Mouse (Mus musculus) midbrain, embryonic 11.5 days (tissue): ENCODE data around the gene Dbi. TPM values are rescaled to one million over a fixed set of nuclear protein-coding genes. Genes with fewer than 3 reads are reported as not detected.
"Not testable (repeated sequence)": the region's sequence is repeated elsewhere in the genome, so short reads cannot be mapped to it uniquely, and the experiment has no call there.

Source experiments
- ATAC-seq: fragments of 200-750 bp; cut with Nextera tagmentation; 2 replicates; pipeline ENCODE4 v1.8.0; 2017; ENCODE audit warnings: moderate TSS enrichment, moderate library complexity; ENCODE audit not compliant: low FRiP score
- DNase-seq: peaks from one replicate; pipeline ENCODE4 v3.0.0; 2015; ENCODE audit warnings: low spot score; ENCODE audit errors: missing footprints
- H3K27ac ChIP-seq: fragments of 300-500 bp; sonication (generic); 2 replicates; pipeline ENCODE4 v1.5.1; 2014; ENCODE audit warnings: low read depth, low read length
- H3K27me3 ChIP-seq: fragments of 300-500 bp; sonication (generic); 2 replicates; pipeline ENCODE4 v1.6.1; 2014; ENCODE audit warnings: mild to moderate bottlenecking, low read length, moderate library complexity, mixed read lengths; ENCODE audit not compliant: control insufficient read depth, insufficient read depth
- H3K36me3 ChIP-seq: fragments of 300-500 bp; sonication (generic); 2 replicates; pipeline ENCODE4 v1.6.1; 2014; ENCODE audit warnings: mild to moderate bottlenecking, low read length, moderate library complexity, mixed read lengths; ENCODE audit not compliant: control insufficient read depth, insufficient read depth
- H3K4me1 ChIP-seq: fragments of 300-500 bp; sonication (generic); 2 replicates; pipeline ENCODE4 v1.6.1; 2014; ENCODE audit warnings: low read length; ENCODE audit not compliant: control insufficient read depth, insufficient read depth
- H3K4me2 ChIP-seq: fragments of 300-500 bp; sonication (generic); 2 replicates; pipeline ENCODE4 v1.6.1; 2014; ENCODE audit warnings: mild to moderate bottlenecking, moderate library complexity
- H3K4me3 ChIP-seq: fragments of 300-500 bp; sonication (generic); 2 replicates; pipeline ENCODE4 v1.5.1; 2014; ENCODE audit warnings: low read depth, low read length
- H3K9ac ChIP-seq: fragments of 300-500 bp; sonication (generic); 2 replicates; pipeline ENCODE4 v1.6.1; 2014; ENCODE audit warnings: low read length
- H3K9me3 ChIP-seq: fragments of 300-500 bp; sonication (generic); 2 replicates; pipeline ENCODE4 v1.6.1; 2016; ENCODE audit warnings: low read length; ENCODE audit not compliant: control insufficient read depth
- WGBS: fragments of 180-500 bp; shearing (Covaris S2); extraction: QIAGEN DNeasy Blood & Tissue Kit; methylation state at CpG from one replicate; pipeline ENCODE4 v1.1.7; 2014; 5-methylcytosine and 5-hydroxymethylcytosine counted together
- polyA plus RNA-seq: library from polyadenylated mRNA; unstranded; fragments of >200 nt; fragmentation: Nextera tagmentation; extraction: Ambion mirVana; gene quantifications from 2 replicates; pipeline ENCODE4 v1.2.1, GENCODE M21; 2014

The Dbi gene
- polyA plus RNA-seq, 1 experiment from 2014 or later, result 715 TPM

DNA sequence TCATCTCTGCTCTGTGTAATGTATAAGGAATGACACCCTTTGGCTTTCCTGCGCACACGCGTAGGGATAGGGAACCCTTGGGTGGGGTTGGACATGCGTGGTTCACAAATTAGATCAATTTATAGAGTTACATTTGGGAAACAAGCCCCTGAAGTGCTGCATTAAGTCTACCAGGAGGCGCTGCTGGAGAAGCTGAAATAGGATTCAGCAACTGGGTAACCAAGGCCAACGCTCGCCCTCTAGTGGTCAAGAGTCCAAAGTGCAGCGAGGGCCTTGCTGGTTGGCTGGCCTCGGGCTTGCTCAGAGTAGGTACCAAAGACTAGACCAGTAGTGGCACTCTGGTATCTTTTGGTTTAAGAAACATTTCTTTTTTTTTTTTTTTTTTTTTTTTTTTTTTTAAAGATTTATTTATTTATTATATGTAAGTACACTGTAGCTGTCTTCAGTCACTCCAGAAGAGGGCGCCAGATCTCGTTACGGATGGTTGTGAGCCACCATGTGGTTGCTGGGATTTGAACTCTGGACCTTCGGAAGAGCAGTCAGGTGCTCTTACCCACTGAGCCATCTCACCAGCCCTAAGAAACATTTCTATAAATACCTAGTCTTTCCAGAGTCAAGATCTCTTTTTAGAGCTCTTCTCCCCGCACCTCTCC is 27.3 kb downstream of the Dbi start:
- H3K9ac ChIP-seq, H3K27me3 ChIP-seq, H3K4me2 ChIP-seq, H3K36me3 ChIP-seq, H3K4me3 ChIP-seq, ATAC-seq, H3K4me1 ChIP-seq, H3K27ac ChIP-seq, H3K9me3 ChIP-seq: not testable (repeated sequence)
- WGBS, result 58% methylated on average over 11 of the region's 14 CpGs
- DNase-seq, result peak; percentile 97

DNA sequence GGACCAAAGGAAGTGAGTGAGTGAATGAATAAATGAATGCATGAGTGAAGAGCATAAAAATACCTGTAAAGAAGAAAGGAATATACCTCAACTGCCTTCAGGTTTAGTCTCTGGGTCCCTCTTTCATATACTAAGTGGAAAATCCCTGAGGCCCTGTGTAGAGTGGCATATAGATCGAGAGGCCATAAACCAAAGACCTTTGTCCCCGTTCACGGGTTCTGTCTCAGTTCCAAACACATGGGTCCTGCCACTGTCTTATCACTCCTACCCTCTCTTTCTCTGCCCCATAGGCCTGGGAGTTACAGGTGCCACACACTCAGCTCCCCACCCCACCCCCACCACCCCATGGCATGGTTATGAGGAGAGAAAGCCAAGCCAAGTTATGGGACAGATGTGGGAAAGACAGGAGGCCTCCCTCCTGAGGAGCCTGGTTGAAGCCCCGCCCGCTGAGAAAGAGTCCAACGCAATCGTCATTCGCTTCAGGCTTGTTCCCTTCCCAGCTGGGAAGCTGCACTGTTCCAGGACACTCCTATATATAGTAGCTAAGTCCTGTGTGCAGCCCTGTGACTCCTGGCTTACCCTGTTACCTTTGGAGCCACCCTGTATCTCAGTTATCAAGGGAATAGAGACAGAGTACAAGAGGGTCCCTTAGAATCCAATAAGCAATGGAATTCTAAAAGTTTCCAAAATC is 29.9 kb downstream of the Dbi start:
- 89% methylated on average over 8 of the region's 8 CpGs for WGBS
- Histone ChIP-seq H3K4me2 (no peak overlapping the region), H3K9ac (no peak overlapping the region), H3K36me3 (no peaks in the 10 kb centered on the region), H3K9me3 (no peaks in the 10 kb centered on the region), H3K27ac (no peak overlapping the region), H3K4me1 (no peaks in the 10 kb centered on the region; the same call in 1 of the 2 replicates), H3K4me3 (no peak overlapping the region), H3K27me3 (no peaks in the 10 kb centered on the region)
- ATAC-seq (no peak), DNase-seq (no peak)

DNA sequence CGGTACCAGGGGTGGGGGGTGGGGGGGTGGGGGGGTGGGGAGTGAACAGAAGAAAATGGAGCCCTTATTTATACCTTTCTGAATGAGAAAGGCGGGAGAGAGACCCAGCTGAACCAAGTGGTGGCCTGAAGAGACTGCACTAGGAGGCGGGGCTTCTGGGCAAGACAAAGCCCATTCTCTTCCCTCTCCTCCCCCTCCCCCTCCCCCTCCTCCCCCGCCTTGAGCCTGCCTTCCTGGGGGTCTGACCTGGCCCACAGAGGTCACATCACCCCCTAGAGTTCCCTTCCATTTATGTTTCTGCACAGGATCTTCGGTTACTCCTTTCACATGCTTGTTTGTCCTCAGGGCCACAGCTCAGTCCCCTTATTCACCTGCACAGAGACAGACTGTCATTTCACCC is 31.7 kb downstream of the Dbi start:
- Histone ChIP-seq H3K4me3 (no peak overlapping the region), H3K4me2 (no peak overlapping the region), H3K9ac (no peak overlapping the region; the same call in 1 of the 2 replicates), H3K27me3 (no peaks in the 10 kb centered on the region), H3K4me1 (no peaks in the 10 kb centered on the region; the same call in 1 of the 2 replicates), H3K9me3 (no peaks in the 10 kb centered on the region), H3K27ac (no peak overlapping the region), H3K36me3 (no peaks in the 10 kb centered on the region)
- DNase-seq, result no peak
- WGBS, result 0% methylated on average over 3 of the region's 5 CpGs
- ATAC-seq, result peak; percentile 47

DNA sequence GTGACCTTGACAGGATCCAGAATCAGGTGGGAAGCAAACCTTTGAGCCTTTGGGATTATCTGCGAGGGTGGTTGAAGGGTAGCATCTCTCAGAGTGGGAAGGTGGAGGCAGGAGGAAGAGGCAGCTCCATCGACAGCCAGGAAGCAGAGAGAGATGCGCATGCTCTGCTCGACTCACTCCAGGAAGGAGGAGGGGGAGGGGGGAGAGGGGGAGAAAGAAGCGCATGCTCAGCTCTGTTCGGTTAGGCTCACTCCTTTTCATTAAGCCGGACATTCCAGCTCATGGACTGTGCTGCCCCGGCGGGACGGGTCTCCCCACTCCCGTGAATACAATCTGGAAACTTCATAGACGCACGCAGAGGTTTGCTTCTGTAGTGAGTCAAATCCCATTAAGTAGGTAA is 34.2 kb downstream of the Dbi start:
- H3K4me2 ChIP-seq, result no peak overlapping the region
- H3K27ac ChIP-seq, result no peak overlapping the region
- H3K36me3 ChIP-seq, result no peaks in the 10 kb centered on the region
- DNase-seq (no peak), ATAC-seq (no peak)
- H3K9ac ChIP-seq, result no peak overlapping the region
- no peaks in the 10 kb centered on the region for H3K9me3 ChIP-seq
- no peaks in the 10 kb centered on the region for H3K27me3 ChIP-seq
- no peaks in the 10 kb centered on the region; the same call in 1 of the 2 replicates for H3K4me1 ChIP-seq
- H3K4me3 ChIP-seq, result no peak overlapping the region
- WGBS, result 58% methylated on average over 13 of the region's 13 CpGs

DNA sequence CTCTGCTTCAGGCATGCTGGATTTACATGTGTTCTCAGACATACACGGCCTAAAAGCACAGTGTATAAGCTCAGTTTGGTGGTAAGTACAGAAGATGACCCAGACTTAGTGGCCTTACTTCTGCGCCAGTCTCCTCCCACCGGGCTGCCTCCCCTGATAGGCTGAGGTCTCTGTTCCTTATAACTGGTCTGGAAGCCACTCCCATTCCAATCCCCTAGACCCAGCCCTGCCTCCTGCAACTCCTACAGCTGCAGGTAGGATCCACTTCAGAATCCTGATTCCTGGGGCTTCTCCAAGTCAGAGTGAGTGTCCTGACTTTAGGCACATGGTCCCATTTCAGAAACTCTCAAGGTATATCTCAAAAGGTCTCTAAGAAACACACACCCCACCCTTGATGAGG is 35.2 kb downstream of the Dbi start:
- ATAC-seq (no peak), DNase-seq (no peak)
- WGBS, result 70% methylated on average over 3 of the region's 3 CpGs
- Histone ChIP-seq H3K4me1 (no peaks in the 10 kb centered on the region; the same call in 1 of the 2 replicates), H3K27me3 (no peaks in the 10 kb centered on the region), H3K27ac (no peak overlapping the region), H3K9me3 (no peaks in the 10 kb centered on the region), H3K36me3 (no peaks in the 10 kb centered on the region), H3K4me3 (no peak overlapping the region), H3K4me2 (no peak overlapping the region), H3K9ac (no peak overlapping the region)

DNA sequence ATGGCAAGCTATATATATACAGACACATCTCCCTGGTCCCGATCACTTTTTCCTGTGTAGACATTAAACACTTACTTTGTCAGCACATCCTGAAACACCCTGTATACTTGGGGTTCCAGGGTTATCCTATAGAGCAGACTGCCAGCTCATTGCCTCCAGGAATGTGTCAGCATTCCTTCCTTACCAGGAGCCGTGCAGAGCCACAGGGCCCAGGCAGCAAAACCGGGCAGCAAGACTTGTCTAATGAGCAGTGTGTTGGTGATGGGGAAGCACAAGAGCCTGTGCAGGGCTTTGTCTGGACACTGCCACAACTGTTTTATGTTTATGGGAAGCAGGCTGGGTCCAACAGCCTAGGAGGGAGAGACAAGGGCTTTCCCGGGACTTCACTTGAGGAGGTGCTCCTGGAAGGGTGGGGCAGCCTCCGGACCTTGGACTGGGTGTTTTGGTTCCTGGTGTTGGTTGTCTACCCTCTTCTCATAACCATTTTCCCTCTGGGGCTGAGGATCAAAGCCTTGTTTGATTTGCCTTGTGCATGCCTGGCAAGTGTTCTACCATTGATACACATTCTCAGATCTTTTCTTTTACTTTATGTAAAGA is 36.9 kb downstream of the Dbi start:
- H3K9ac ChIP-seq, result no peak overlapping the region
- WGBS, result 68% methylated on average over 5 of the region's 5 CpGs
- no peaks in the 10 kb centered on the region for H3K36me3 ChIP-seq
- no peak overlapping the region for H3K4me3 ChIP-seq
- H3K4me2 ChIP-seq, result no peak overlapping the region
- no peaks in the 10 kb centered on the region for H3K27me3 ChIP-seq
- DNase-seq, result no peak
- no peaks in the 10 kb centered on the region; the same call in 1 of the 2 replicates for H3K4me1 ChIP-seq
- no peak for ATAC-seq
- no peak overlapping the region for H3K27ac ChIP-seq
- H3K9me3 ChIP-seq, result no peaks in the 10 kb centered on the region

DNA sequence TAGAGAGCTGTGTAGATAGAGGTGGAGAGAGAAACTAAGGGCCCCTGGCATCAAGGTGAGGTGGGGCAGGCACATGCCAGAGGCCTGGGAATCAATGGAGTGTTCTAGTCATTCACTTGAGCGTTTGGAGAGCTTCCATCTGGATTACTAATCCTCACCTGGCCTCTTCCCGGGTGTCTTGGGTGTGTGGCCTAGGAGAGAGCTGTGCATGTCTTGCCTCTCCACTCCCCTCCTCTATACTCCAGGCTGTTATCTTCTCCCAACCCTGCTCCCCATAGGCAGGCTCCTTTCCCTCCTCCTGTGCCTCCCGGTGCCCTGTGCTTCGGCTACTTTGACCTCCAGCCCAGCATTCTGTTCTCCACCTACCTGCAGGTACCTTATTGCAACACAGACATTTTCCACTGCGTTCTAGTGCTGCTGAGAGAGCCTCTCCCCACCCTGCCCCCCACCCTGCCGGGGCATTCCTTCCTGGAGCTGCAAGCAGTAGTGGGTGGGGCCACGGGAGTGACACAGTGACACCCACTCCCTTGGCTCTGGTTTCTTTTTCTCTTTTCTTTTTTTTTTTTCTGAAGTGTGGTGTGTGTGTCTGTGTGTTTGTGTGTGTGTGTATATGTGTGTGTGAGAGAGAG is 37.8 kb downstream of the Dbi start:
- 49% methylated on average over 7 of the region's 7 CpGs for WGBS
- Histone ChIP-seq H3K4me2 (no peak overlapping the region), H3K27me3 (no peaks in the 10 kb centered on the region), H3K27ac (no peak overlapping the region), H3K4me3 (no peak overlapping the region), H3K36me3 (no peaks in the 10 kb centered on the region), H3K9ac (no peak overlapping the region), H3K4me1 (no peaks in the 10 kb centered on the region; the same call in 1 of the 2 replicates), H3K9me3 (no peaks in the 10 kb centered on the region)
- ATAC-seq, result no peak
- no peak for DNase-seq

DNA sequence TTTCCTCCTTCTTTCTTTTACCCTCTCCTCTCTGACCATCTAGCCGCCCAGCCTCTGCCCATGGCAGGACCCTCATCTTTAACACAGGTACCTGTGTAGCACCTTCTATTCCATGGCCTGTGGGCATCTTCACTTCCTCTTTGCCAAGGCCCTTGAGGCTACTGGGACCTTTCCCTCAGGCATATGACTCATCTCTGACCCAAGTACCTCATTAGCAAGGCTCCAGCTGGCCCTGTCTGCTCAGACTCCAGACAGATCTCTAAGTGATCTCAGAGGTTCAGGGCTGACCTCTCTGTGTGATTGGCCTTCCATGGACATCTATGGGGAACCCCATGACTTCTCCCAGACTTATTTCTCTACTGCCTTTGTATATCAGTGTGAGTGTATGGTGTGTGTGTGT is 40.2 kb downstream of the Dbi start:
- Histone ChIP-seq H3K27me3 (no peaks in the 10 kb centered on the region), H3K4me1 (peaks cover 4% of the 10 kb centered on the region; the same call in 1 of the 2 replicates), H3K4me3 (no peak overlapping the region), H3K4me2 (no peak overlapping the region), H3K36me3 (no peaks in the 10 kb centered on the region), H3K27ac (no peak overlapping the region), H3K9me3 (no peaks in the 10 kb centered on the region), H3K9ac (no peak overlapping the region)
- 87% methylated on average over 1 of the region's 1 CpGs for WGBS
- DNase-seq (no peak), ATAC-seq (no peak)
